Mouse (Mus musculus): ENCODE measurements at regions not wholly inside any gene's neighbourhood (a gene's known extent, or its start where the extent isn't known, plus 50 kb on each side); places are given as distances from the start of the nearest gene placed in this dataset.

- no peak for DNase-seq
Measured at GRCm38 (mm10) chr1:63828174-63828844, 59.2 kb upstream of the 4933402D24Rik start.

GRCm38 (mm10) chr1:63820614-63821270, 51.7 kb upstream of the 4933402D24Rik start:
- DNase-seq = no peak

- no peak for DNase-seq
Measured at GRCm38 (mm10) chr1:63819536-63820254, 50.6 kb upstream of the 4933402D24Rik start.

Measured in kidney, adult 9 months (tissue).